Mouse (Mus musculus): ENCODE results near the gene Nomo1. TPM values are rescaled to one million over a fixed set of nuclear protein-coding genes. Genes with fewer than 3 reads are reported as not detected.

Nomo1 gene
- polyA plus RNA-seq, 1 experiment from 2014 or later: 47.8 TPM

DNA sequence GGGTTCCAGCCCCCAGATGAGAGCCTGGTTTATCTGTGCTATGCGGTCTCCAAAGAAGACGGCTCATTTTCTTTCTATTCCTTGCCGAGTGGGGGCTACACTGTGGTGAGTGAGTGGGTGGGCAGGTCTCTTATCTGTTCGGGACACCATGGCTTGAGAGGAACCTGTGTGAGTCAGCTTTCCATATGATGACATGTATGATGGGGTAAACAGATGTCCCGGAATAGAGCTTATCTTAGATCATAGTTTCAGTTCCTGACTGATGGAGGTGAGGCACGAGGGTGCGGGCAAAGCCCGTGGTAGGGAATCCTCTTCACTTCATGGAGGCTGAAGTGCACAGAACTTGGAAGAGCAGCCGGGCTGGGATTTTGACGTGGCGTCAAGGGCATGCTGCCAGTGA is 12.4 kb downstream of the Nomo1 start:
- no peak overlapping the region for H3K4me2 ChIP-seq
- H3K27ac ChIP-seq (ENCODE audit: poor library complexity, severe bottlenecking): no peak overlapping the region
- H3K4me3 ChIP-seq: no peak overlapping the region
- no peak for ATAC-seq (ENCODE audit: insufficient number of reproducible peaks, low FRiP score)
- no peaks in the 10 kb centered on the region for H3K27me3 ChIP-seq (replicated peaks)
- no peaks in the 10 kb centered on the region for H3K9me3 ChIP-seq (replicated peaks)
- no peak overlapping the region for H3K9ac ChIP-seq
- 84% methylated on average over 11 of the region's 11 CpGs for WGBS
- H3K36me3 ChIP-seq: peaks cover 90% of the 10 kb centered on the region
- no peaks in the 10 kb centered on the region for H3K4me1 ChIP-seq (replicated peaks)

DNA sequence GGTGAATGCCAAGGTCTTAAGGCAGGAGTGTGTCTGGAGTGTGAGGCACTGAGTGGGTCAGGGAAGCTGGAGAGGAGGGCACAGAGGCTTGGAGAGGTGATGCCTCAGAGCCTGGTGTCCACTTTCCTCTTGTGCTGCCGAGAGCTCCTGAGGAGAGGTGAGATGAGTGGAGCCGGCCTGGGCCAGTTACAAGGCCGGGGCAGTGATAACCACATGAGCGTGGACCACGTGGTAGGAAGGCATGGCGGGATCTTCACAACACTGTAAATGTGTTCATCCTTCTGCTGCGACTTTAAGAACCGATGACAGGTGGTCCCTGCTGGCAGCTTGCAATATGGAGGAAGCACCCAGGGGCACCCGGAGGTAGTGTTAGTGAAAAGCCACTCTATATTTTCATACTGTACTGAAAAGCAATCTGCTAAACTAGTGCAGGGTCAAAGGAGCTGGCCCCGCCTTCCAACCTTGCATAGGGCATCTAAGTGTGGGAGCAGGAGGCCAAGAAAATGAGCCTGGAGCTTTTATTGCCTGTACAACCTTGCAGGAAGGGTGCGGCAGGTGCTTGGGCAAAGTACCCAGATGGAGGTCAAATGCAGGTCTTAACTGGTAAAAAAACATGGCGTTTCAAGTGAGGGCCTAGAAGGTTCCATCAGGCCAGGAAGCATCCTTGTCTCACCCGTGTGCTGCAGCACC is 14.5 kb downstream of the Nomo1 start:
- Histone ChIP-seq H3K9ac (no peak overlapping the region), H3K27ac (ENCODE audit: poor library complexity, severe bottlenecking) (no peak overlapping the region), H3K27me3 (replicated peaks) (no peaks in the 10 kb centered on the region), H3K4me1 (replicated peaks) (no peaks in the 10 kb centered on the region), H3K36me3 (peaks cover 81% of the 10 kb centered on the region), H3K9me3 (replicated peaks) (no peaks in the 10 kb centered on the region), H3K4me2 (no peak overlapping the region), H3K4me3 (no peak overlapping the region)
- 87% methylated on average over 13 of the region's 13 CpGs for WGBS
- no peak for ATAC-seq (ENCODE audit: insufficient number of reproducible peaks, low FRiP score)

DNA sequence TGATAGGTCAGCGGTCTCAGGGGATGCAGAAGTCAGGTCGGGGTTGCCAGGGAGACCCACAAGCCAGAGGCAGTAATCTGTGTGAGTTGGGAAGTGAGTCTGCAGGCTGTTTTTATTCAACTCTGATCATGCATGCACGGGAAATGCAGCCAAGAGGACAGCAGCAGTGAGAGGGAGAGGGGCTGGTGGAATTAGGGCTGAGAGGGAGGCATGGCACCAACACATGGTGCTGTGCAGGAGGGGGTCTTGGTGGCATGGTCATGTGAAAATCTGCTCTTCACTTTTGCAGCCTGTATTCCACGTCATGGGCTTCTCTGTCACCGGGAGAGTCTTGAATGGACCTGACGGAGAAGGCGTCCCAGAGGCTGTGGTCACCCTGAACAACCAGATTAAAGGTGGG is 16.5 kb downstream of the Nomo1 start:
- no peaks in the 10 kb centered on the region for H3K27me3 ChIP-seq (replicated peaks)
- ATAC-seq (ENCODE audit: insufficient number of reproducible peaks, low FRiP score): no peak
- no peaks in the 10 kb centered on the region for H3K9me3 ChIP-seq (replicated peaks)
- H3K4me1 ChIP-seq (replicated peaks): no peaks in the 10 kb centered on the region
- no peak overlapping the region for H3K4me3 ChIP-seq
- H3K9ac ChIP-seq: no peak overlapping the region
- peaks cover 80% of the 10 kb centered on the region for H3K36me3 ChIP-seq
- H3K27ac ChIP-seq (ENCODE audit: poor library complexity, severe bottlenecking): no peak overlapping the region
- 91% methylated on average over 7 of the region's 7 CpGs for WGBS
- no peak overlapping the region for H3K4me2 ChIP-seq

DNA sequence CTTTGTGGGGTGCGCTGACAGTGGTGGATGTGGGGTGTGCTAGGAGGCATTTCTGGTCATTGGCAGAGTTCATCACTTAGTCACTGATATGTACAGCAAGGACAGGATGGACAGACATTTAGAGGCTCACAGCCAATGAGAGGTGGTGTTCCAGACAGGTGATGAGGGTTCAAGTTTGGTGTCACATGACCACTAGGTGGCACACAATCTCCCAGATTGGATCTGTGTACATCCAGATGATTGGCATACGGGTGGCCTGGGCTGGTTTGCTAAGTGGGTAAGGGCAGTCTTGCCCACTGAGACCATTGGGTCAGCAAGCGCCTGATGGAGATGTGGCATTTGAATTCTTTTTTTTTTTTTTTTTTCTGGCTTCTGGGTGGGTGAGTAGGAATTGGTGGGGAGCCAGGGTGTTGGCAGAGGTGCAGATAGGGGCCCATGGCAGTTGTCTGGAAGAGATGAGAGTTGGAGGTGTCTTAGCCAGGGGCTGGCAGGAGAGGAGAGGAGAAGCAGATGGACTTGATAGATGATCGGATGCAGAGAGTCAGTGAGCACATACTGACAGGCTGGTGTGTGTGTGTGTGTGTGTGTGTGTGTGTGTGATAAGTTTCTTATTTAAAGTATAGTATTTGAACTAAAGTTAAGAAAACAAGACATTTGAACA is 18.8 kb downstream of the Nomo1 start:
- H3K27me3 ChIP-seq (replicated peaks): no peaks in the 10 kb centered on the region
- H3K4me2 ChIP-seq: no peak overlapping the region
- H3K9ac ChIP-seq: no peak overlapping the region
- WGBS: 86% methylated on average over 4 of the region's 4 CpGs
- H3K4me1 ChIP-seq (replicated peaks): no peaks in the 10 kb centered on the region
- H3K27ac ChIP-seq (ENCODE audit: poor library complexity, severe bottlenecking): no peak overlapping the region
- H3K36me3 ChIP-seq: peaks cover 82% of the 10 kb centered on the region
- no peaks in the 10 kb centered on the region for H3K9me3 ChIP-seq (replicated peaks)
- ATAC-seq (ENCODE audit: insufficient number of reproducible peaks, low FRiP score): no peak
- H3K4me3 ChIP-seq: no peak overlapping the region

DNA sequence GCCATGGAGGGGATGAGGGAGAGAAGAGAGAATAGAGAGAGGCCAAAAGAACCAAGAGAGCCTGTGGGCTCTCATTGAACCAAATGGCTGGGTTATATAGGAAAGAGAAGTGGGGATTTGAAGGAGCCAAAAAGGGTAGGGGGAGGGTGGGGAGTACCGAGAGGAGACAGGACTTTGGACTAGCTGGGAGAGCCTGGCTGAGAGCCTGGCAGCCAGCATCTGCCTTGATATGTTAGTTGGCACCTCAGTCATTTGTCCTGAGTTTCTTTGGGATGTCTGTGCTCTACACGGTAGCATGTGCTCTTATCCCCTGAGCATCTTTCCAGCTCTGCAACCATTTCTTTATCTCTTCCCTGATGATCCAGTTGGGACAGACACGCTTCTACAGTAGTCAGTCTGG is 20.1 kb downstream of the Nomo1 start:
- ATAC-seq (ENCODE audit: insufficient number of reproducible peaks, low FRiP score): no peak
- H3K9ac ChIP-seq: no peak overlapping the region
- H3K27me3 ChIP-seq (replicated peaks): no peaks in the 10 kb centered on the region
- no peaks in the 10 kb centered on the region for H3K9me3 ChIP-seq (replicated peaks)
- H3K27ac ChIP-seq (ENCODE audit: poor library complexity, severe bottlenecking): no peak overlapping the region
- H3K4me1 ChIP-seq (replicated peaks): no peaks in the 10 kb centered on the region
- no peak overlapping the region for H3K4me3 ChIP-seq
- 89% methylated on average over 3 of the region's 3 CpGs for WGBS
- peaks cover 83% of the 10 kb centered on the region for H3K36me3 ChIP-seq
- no peak overlapping the region for H3K4me2 ChIP-seq

DNA sequence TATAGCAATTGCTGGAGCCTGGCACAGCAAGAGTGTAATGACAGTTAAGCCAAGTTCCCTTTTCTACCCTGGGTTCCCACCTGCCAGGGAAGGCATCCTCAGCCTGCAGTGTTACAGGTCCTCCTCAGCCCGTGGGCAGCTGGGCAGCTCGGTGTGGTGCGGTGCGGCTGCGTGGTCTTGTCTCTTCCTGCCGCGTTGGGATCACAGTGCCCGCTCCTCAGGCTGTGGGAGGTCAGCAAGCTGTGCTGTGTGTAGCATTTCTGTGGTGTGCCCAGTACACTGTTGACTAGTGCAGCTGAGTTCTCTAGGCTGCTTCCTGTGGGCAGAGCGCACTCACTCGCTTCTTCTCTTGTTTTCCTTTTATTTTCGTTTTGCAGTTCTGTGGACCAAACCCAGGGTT is 25.4 kb downstream of the Nomo1 start:
- peaks cover 87% of the 10 kb centered on the region for H3K36me3 ChIP-seq
- ATAC-seq (ENCODE audit: insufficient number of reproducible peaks, low FRiP score): no peak

DNA sequence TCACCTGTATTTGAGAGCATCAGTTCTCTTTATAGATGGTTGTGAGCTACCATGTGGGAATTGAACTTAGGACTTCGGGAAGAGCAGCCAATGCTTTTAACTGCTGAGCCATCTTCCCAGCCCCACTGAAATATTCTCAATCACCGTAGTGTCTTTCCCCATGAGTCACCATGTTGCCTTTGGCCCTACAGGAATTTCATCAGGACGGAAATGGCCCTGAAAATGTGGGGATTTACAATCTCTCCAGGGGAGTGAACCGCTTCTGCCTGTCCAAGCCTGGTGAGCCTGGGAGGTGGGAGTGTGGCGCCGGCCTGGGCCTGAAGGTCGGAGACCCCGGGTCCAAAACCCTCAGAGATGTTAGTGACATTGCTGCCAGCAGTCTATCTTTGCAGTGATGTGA is 27.2 kb downstream of the Nomo1 start:
- H3K4me3 ChIP-seq: no peak overlapping the region
- H3K27me3 ChIP-seq (replicated peaks): no peaks in the 10 kb centered on the region
- no peak overlapping the region for H3K4me2 ChIP-seq
- no peak for ATAC-seq (ENCODE audit: insufficient number of reproducible peaks, low FRiP score)
- peaks cover 85% of the 10 kb centered on the region for H3K36me3 ChIP-seq
- no peak overlapping the region for H3K27ac ChIP-seq (ENCODE audit: poor library complexity, severe bottlenecking)
- 90% methylated on average over 8 of the region's 8 CpGs for WGBS
- no peak overlapping the region for H3K9ac ChIP-seq
- no peaks in the 10 kb centered on the region for H3K4me1 ChIP-seq (replicated peaks)
- no peaks in the 10 kb centered on the region for H3K9me3 ChIP-seq (replicated peaks)

More for the DNA sequence above, 25.4 kb downstream of the Nomo1 start:
- 90% methylated on average over 11 of the region's 11 CpGs for WGBS
- Histone ChIP-seq H3K9me3 (replicated peaks) (no peaks in the 10 kb centered on the region), H3K4me1 (replicated peaks) (no peaks in the 10 kb centered on the region), H3K27me3 (replicated peaks) (no peaks in the 10 kb centered on the region), H3K4me2 (no peak overlapping the region), H3K27ac (ENCODE audit: poor library complexity, severe bottlenecking) (no peak overlapping the region), H3K4me3 (no peak overlapping the region), H3K9ac (no peak overlapping the region)

DNA sequence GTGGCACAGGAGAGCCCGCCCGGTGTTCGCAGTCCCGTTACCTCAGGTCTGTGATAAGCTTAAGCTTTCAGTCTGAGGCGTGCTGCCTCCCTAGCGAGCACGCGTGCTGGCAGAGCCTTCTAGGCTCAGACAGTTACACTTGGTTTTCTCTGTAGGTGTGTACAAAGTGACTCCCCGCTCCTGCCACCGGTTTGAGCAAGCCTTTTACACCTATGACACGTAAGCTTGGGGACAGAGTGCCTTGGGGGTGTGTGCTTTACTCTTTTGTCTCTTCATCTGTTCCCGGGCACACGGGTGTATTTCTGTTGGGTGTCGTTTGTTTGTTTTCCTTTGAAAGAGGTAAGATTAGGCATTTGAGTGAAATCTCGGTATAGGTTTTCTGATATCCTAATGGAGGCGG is 28.1 kb downstream of the Nomo1 start:
- ATAC-seq (ENCODE audit: insufficient number of reproducible peaks, low FRiP score): no peak
- peaks cover 85% of the 10 kb centered on the region for H3K36me3 ChIP-seq

DNA sequence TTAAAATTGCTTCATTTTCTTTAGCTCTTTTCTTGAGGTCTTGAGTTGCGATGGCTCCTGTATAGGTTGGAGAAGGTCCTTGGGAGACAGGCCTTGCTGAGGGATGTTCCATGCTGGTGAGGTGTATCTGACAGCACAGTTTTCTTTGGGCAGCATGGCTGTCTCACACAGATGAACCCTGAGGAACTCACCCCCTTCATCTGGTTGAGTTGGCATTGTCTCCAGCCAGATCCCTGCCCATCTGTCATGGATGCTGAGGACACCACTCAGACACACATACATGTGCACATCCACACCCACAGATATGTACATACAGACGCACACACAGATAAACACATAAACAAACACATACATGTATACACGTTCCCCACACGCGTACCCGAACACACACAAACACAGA is 29.8 kb downstream of the Nomo1 start:
- no peaks in the 10 kb centered on the region for H3K9me3 ChIP-seq (replicated peaks)
- no peak overlapping the region for H3K9ac ChIP-seq
- 95% methylated on average over 6 of the region's 6 CpGs for WGBS
- H3K4me1 ChIP-seq (replicated peaks): no peaks in the 10 kb centered on the region
- no peak overlapping the region for H3K4me3 ChIP-seq
- no peak overlapping the region for H3K4me2 ChIP-seq
- H3K36me3 ChIP-seq: peaks cover 83% of the 10 kb centered on the region
- H3K27ac ChIP-seq (ENCODE audit: poor library complexity, severe bottlenecking): no peak overlapping the region
- no peaks in the 10 kb centered on the region for H3K27me3 ChIP-seq (replicated peaks)
- no peak for ATAC-seq (ENCODE audit: insufficient number of reproducible peaks, low FRiP score)

More for the DNA sequence above, 28.1 kb downstream of the Nomo1 start:
- no peaks in the 10 kb centered on the region for H3K4me1 ChIP-seq (replicated peaks)
- no peak overlapping the region for H3K27ac ChIP-seq (ENCODE audit: poor library complexity, severe bottlenecking)
- no peaks in the 10 kb centered on the region for H3K9me3 ChIP-seq (replicated peaks)
- no peaks in the 10 kb centered on the region for H3K27me3 ChIP-seq (replicated peaks)
- no peak overlapping the region for H3K9ac ChIP-seq
- no peak overlapping the region for H3K4me2 ChIP-seq
- no peak overlapping the region for H3K4me3 ChIP-seq
- 95% methylated on average over 16 of the region's 16 CpGs for WGBS

DNA sequence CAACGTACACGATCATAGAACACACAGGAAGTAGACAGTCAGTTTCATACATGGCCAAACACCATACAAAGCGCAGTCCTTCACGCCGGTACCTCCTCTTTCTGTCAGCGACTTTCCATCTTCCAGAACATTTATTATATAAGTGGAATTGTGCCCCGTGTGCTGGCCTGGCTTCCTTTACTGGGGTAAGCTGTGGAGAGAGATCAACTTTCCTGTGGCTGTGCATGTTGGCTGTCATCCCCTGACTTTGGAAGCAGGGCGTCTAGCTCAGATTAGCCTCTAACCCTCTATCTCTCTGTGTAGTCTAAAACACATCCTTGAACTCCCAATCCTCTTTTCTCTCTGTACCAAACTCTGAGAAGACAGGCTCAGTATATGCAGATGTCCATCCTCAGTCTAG is 35.3 kb downstream of the Nomo1 start:
- WGBS: 90% methylated on average over 8 of the region's 8 CpGs
- Histone ChIP-seq H3K4me3 (no peak overlapping the region), H3K36me3 (peaks cover 95% of the 10 kb centered on the region), H3K9me3 (replicated peaks) (no peaks in the 10 kb centered on the region), H3K4me1 (replicated peaks) (no peaks in the 10 kb centered on the region), H3K27ac (ENCODE audit: poor library complexity, severe bottlenecking) (no peak overlapping the region), H3K27me3 (replicated peaks) (no peaks in the 10 kb centered on the region), H3K9ac (no peak overlapping the region), H3K4me2 (no peak overlapping the region)
- ATAC-seq (ENCODE audit: insufficient number of reproducible peaks, low FRiP score): no peak

DNA sequence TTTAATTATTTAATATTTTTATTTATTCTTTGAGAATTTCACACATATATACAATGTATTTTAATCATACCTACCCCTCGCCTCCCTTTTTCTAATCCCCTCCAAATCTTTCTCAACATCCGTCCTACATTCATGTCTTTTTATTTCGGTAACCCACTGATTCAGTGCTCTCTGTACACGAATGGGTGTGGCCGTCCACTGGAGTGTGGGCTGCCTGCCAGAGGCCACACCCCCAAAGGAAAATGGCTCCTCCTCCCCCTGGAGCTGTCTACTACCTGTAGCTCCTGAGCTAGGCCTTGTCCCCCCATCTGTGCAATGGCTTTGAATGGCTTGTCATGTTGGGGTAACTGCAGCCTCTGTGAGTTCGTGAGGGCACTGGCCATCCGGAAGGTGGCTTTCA is 43.3 kb downstream of the Nomo1 start:
- peaks cover 89% of the 10 kb centered on the region for H3K36me3 ChIP-seq
- H3K27ac ChIP-seq (ENCODE audit: poor library complexity, severe bottlenecking): no peak overlapping the region
- no peak overlapping the region for H3K9ac ChIP-seq
- WGBS: 85% methylated on average over 7 of the region's 7 CpGs
- H3K4me1 ChIP-seq (replicated peaks): no peaks in the 10 kb centered on the region
- no peak overlapping the region for H3K4me2 ChIP-seq
- 0 out of 2 replicates have a peak, but pooled peaks have one; percentile 31 for ATAC-seq (ENCODE audit: insufficient number of reproducible peaks, low FRiP score)
- H3K9me3 ChIP-seq (replicated peaks): no peaks in the 10 kb centered on the region
- no peak overlapping the region for H3K4me3 ChIP-seq
- H3K27me3 ChIP-seq (replicated peaks): no peaks in the 10 kb centered on the region

DNA sequence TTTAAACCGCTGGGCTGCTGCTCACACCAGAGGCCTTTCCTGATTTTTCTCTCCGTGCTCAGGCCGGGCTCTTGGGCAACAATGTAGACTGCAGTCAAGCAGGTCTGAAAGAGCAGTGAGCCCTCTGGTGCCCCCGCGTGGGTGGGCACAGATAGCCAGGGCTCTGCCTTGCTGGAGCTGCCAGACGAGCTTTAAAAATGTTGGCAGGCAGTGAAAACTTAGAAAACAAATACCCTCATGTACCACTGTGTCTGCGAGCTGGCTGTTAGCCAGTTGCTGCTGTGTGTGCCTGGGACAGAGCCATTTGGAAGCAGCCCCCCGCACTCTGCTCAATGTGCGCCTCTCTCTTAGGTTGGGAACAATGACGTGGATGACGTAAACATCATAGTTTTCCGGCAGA is 44.2 kb downstream of the Nomo1 start:
- 88% methylated on average over 12 of the region's 12 CpGs for WGBS
- Histone ChIP-seq H3K27me3 (replicated peaks) (no peaks in the 10 kb centered on the region), H3K4me3 (no peak overlapping the region), H3K36me3 (peaks cover 90% of the 10 kb centered on the region), H3K4me2 (no peak overlapping the region), H3K9ac (no peak overlapping the region), H3K4me1 (replicated peaks) (peaks cover 5% of the 10 kb centered on the region), H3K27ac (ENCODE audit: poor library complexity, severe bottlenecking) (no peak overlapping the region), H3K9me3 (replicated peaks) (no peaks in the 10 kb centered on the region)
- no peak for ATAC-seq (ENCODE audit: insufficient number of reproducible peaks, low FRiP score)
